Mouse (Mus musculus) monocyte, adult 5-6 weeks (primary cell): ENCODE measurements around the gene Ccdc141. TPM values are rescaled to one million over a fixed set of nuclear protein-coding genes. Genes with fewer than 3 reads are reported as not detected.

Source experiments
- ATAC-seq: fragments of 153-309, 156-312 bp; replicated peaks from 2 replicates; pipeline ENCODE4 v1.8.0; 2017; ENCODE audit warnings: mild to moderate bottlenecking; ENCODE audit not compliant: low TSS enrichment, insufficient number of reproducible peaks, severe bottlenecking, poor library complexity, low FRiP score
- total RNA-seq: library from RNA; stranded (forward); fragments of 200-1000, 200-491, 200-594 nt; gene quantifications from 3 replicates; pipeline ENCODE4 v1.2.3, GENCODE M21; 2017

Gene Ccdc141
- total RNA-seq, 1 experiment from 2014 or later, result not detected

GRCm38 (mm10) chr2:76965542-76965941 is 204.9 kb downstream of the Ccdc141 start:
- ATAC-seq, result no peak

GRCm38 (mm10) chr2:76962045-76962432 is 208.4 kb downstream of the Ccdc141 start:
- ATAC-seq, result no peak

DNA sequence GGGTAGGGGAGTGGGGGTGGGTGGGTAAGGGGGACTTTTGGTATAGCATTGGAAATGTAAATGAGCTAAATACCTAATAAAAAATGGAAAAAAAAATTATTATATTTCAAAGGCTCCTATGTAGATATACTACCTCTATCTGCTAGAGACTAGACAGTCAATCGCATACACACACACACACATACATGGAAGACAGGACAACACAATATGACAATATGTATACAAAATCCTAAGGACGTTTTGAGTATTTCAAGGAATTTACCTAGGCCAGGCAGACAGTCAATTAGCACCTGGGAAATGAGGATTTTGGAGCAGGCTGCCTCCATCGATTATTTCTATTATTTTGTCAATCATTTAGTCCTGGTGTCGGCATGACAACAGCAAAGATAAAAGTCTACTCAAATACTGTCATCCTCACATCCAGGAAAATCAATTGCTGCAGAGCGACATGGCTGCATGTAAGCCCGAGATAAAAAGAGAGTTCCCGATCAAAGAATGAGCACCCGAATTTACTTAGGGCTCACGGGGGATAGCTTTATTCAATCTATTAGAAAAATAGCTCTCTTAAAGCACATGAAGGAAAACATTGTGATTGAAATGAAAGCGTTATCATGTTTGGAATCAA is 208.9 kb downstream of the Ccdc141 start:
- no peak for ATAC-seq

Other genes with a start within 250 kb of the Ccdc141 start
- gene Ttn, start 188.1 kb downstream of the Ccdc141 start, total RNA-seq, result under 0.01 to 0.38 TPM (median 0.19 TPM) in 3 replicates
- 12.2 to 21.1 TPM (median 19.7 TPM) in 3 replicates for gene Sestd1, start 110.0 kb upstream of the Ccdc141 start, total RNA-seq